Mouse (Mus musculus) liver, postnatal 0 days (tissue): ENCODE measurements around the gene Eefsec.

Experiments
- CTCF ChIP-seq: sonication (generic); IDR thresholded peaks from 2 replicates; pipeline ENCODE4 v1.5.1; 2016; ENCODE audit warnings: antibody characterized with exemption, low read depth
- EP300 ChIP-seq: IDR thresholded peaks from 2 replicates; pipeline ENCODE4 v1.6.1; 2016; ENCODE audit warnings: antibody characterized with exemption, low read depth, mild to moderate bottlenecking

GRCm38 (mm10) chr6:88383734-88384133 lies 62.6 kb downstream of the Eefsec start:
- no peak for TF ChIP-seq CTCF
- no peak for TF ChIP-seq EP300
